Mouse (Mus musculus): ENCODE measurements around the gene Atp9a.

- TF ChIP-seq CTCF (conservative IDR thresholded peaks at IDR 0.05; ENCODE audit: insufficient read depth, insufficient read length, low read depth, low read length) = 0 out of 2 replicates have a peak, but pooled peaks have one; percentile 11
- TF ChIP-seq POLR2A (IDR thresholded peaks at IDR 0.05; ENCODE audit: low read depth, low read length) = no peak
Observed at GRCm38 (mm10) chr2:168719742-168720141, 22.5 kb downstream of the Atp9a start.
